Mouse (Mus musculus) embryo, embryonic 9.5 days (tissue): ENCODE measurements around the gene D16Ertd472e.
A peak's percentile ranks its signal among the peaks of the same experiment; 100 is the strongest.

Experiments
- DNase-seq: peaks from one replicate; pipeline ENCODE4 v3.0.0-alpha.2; 2017; ENCODE audit errors: extremely low spot score

D16Ertd472e gene

GRCm38 (mm10) chr16:78576478-78577084, at the start of gene D16Ertd472e:
D16Ertd472e (minus strand) TSS chr16:78576708.
- peak; percentile 91 for DNase-seq

GRCm38 (mm10) chr16:78622755-78623154, 46.2 kb upstream of the D16Ertd472e start:
- no peak for DNase-seq

DNA sequence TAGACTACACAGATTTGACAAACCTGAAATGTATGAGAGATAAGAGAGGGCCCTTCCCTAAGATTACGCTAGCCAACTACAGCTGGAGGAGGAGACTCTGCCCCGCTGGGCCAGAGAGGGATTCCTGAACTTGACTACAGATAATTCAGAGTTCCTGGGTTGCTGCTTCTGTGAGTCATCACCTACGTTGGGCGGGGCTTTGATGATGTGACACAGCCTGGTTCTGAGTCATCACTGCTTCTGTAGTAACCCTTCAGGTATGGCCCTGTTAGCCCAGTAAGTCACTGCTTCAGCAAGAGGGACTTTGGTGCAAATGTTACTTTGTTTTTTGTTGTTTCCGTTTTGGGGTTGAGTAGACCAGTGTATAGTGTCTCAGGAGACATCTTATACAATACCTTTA, 42.9 kb upstream of the D16Ertd472e start:
- no peak for DNase-seq

DNA sequence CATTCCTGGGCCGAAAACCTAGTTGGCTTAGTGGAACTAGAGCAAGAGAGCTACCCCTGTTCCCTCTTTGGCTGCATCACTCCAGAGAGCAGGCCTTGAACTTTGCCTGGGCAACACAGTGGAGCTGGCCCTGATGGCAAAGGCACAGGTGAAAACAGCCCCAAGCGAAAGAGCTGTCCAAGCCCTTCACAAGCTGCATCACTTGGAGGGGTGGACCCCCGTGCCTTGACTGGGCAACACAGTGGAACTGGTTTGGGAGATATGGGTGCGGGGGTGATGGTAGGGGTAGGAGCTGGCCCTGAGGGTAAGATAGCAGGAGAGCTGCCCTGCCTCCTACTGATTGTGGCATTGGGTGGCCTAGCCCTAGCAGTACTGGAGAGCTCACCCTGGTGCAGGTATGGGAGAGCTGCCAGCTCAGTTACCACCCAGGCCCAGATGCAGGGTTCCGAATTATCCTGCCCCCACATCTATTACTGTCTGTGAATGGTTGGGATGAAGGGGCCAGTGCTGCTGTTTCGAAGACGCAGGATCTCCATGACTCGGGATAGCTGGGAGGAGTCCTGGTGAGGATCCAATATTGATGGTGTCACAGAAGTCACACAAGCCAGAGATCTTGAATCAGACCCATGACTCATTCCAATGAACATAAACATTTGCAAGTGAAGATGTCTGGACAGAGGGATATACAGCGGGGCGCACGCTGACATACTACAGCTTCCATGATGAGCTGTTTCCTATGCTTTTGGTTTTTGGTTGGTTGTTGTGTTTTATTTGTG, 41.4 kb upstream of the D16Ertd472e start:
- DNase-seq, result no peak

DNA sequence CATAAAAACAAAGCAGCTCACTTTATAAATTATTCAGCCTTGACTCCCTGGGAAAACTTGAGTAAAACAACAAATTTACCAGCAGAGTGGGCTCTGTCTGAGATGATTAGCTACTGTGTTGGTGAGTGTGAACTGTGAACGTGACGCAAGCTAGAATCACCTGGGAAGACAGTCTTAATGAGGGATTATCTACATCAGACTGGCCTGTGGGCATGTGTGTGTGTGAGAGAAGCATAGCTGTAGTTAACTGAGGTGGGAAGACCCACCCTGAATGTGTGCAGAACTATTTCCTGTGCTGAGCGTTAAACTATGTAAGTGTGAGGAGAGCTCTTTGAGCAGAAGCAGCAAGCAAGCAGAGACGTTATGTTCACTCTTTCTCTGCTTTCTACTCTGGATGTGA, 29.7 kb upstream of the D16Ertd472e start:
- DNase-seq, result no peak

DNA sequence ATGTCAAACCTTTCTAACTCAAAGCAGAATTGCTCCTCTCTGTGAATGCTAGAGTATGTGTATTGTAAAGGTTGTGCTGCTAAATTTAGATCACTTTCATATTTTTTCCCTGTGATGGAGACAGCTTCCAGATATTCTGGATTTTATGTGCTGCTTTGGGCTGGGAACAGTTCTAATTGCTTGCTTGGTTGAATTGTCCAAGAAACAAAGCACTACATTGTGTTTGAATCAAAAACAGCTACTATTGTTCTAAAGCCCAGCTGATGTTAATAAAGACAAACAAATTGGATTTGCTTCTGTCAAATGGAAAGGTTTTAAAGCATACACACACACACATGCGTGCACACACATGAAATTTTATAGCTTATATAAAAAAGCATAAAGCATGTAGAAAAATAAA, 22.4 kb upstream of the D16Ertd472e start:
- no peak for DNase-seq

DNA sequence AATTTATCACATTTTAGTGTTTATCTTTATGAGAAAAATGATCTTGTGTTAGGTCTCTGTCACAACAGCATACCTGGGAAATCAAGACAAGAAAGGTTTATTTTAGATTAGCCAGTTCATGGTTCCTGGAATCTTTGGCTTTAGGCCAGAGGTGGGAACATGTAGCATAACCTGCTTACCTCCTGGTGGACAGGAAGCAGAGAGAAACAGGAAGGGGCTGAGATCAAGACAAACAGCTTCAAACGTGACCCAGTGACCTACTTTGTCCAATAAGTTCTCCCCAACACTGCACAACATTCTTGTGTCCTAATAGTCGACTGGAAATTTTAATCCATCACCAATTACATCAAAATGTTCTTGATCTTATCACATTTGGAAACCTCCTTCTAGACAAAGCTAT, 19.9 kb upstream of the D16Ertd472e start:
- no peak for DNase-seq

- DNase-seq, result no peak
Measured at GRCm38 (mm10) chr16:78595821-78596220, 19.3 kb upstream of the D16Ertd472e start.

- no peak for DNase-seq
Measured at GRCm38 (mm10) chr16:78594154-78594553, 17.6 kb upstream of the D16Ertd472e start.

DNA sequence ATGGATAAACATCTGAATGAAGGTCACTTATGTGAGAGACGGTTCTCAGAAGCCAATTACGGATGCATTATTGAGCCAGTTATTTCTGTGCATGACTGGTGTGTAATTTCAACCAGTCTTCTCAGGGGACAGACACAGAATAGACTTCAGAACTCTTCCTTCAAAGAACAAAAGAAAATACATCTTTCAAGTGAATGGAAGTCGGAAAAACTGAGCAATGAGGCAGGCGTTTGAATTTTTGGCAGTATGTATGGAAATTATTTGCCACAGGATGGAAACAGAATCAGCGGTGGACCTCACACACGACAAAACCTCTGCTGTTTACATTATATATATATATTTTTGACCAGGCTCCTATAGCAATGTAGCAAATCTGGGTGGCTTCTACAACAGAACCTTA, 14.6 kb upstream of the D16Ertd472e start:
- DNase-seq, result no peak

DNA sequence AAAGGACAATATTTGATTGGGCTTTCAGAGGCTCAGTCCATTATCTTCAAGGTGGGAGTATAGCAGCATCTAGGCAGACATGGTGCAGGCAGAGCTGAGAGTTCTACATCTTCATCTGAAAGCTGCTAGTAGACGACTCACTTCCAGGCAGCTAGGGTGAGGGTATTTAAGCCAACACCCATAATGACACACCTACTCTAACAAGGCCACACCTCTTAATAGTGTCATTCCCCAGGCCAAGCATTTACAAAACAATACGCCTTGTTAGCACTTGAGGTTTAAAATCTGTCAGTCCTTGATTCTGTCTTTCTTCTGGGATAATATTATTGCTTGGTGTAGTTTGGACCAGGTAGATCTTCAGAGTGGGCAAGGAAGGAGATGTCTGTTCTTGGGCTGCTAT, 12.3 kb upstream of the D16Ertd472e start:
- no peak for DNase-seq

DNA sequence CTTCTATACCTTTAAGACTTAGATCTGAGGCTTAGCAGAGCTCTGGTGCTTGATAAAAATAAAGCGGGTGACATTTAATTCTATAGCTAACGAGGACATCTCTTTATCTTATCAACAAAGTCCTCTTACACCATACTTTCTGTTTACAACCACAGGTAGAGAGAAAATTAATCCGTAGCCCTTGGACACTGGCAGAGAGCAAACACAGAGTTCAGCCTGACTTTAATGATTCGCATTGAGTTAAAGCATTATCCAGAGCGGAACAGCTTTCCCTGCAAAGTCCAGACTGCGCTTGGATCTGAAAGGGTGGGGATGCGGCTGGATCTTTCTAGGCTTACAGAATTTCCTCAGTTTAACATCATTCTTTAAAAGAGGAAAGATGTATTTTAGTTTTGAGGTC, 10.1 kb upstream of the D16Ertd472e start:
- DNase-seq, result no peak

- DNase-seq, result no peak
Measured at GRCm38 (mm10) chr16:78585664-78586397, 9.3 kb upstream of the D16Ertd472e start.

DNA sequence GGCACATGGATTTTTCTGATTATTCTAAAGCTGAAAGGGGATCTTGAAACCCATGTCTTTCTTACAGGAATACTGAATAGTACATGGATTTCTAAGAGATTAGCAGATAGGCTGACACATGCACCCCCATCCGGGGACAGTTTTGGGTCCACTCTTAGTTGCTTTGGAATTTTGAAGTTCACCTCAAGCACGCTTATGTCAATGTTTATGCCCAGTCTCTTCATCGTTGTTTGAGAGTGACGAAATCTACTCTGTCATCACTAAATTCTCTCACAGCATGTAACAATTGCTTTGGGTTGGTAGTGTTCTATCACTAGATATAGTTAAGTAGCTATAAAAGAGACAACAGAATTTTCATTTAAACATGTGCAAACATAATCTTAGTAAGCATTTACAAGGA, 8.7 kb upstream of the D16Ertd472e start:
- DNase-seq, result no peak

GRCm38 (mm10) chr16:78583968-78584367, 7.5 kb upstream of the D16Ertd472e start:
- no peak for DNase-seq

DNA sequence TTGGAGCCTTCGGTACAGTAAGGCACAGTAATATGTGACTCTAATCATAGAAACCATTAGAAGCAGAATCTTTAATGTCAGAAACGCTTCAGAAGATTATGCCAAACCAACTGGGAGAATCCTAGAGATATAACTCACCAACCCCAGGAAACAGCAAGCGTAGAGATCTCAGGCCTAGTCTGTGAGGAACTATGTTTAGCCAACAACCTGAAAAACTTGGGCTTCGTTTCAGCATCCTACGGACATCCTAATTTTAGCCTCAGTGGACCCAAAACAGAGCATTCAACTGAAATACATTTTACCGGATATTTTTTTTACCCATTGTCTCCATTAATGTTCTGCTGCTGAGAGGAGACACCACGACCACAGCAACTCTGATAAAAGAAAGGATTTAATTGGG, 3.9 kb upstream of the D16Ertd472e start:
- DNase-seq, result no peak

DNA sequence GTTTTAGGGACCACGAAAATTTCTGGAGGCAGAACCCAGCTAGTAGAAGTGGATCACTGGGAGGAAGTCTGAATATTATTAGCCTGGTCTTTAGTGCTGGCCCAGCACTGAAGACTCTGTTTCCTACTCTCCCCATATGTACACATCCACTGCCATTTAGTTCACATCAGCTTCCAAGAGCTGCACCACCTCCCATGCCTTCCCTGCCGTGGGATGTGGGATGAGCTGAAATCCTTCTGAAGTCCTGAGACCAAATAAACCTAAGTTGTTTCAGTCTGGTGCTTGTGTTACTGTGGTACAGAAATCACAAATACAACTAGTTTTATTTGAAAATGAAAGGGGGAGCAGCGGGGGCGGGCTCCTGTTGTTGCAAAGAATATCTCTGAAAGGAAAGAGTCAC, 2.9 kb upstream of the D16Ertd472e start:
- DNase-seq, result no peak

DNA sequence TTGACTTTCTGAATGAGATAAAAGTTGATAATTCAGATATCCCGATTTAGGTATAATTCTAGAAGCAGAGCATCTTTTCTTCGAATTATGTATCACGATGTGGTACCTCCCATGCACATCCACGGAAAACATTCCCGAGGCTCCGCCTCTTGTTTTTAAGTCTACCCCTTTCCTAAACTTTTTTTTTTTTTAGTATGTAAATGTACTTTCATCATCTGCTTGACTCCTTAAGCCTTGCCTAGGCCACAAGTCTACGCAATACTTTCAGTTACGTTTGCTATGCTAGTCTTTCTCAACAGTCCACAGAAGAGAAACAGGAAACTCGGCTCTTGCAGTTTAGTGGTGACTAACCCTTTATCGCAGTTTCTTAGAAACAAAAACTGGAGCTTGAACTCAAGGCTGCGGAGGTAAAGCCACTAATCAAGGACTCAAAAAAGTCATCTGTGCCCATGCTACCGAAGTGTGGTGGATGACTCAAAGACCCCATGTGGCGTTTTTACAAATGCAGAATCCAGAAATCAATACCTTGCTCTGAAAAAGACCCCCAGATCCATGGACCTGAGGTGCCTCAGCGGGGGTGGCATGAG, 670 bp upstream of the D16Ertd472e start:
- peak; percentile 29 for DNase-seq

GRCm38 (mm10) chr16:78575852-78576477, 543 bp downstream of the D16Ertd472e start:
- DNase-seq, result no peak

GRCm38 (mm10) chr16:78575190-78575851, 1.2 kb downstream of the D16Ertd472e start:
- DNase-seq, result no peak

DNA sequence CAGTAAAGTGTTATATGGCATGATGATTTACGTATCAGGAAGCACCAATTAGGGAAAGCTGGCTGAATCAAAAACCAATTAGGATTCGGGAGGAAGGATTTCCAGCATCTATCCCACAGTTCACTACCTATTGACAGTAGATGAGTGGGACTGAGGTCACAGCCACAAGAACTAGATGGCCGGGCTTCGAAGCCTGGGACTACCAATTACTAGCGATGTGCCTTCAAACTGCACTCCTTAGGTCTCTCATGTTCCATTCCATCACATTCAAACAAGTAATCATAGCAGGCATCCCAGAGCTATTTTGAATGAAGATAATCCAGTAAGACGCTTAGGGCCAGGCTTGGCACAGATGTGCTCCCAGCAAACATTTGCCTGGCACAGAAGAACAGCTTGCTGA, 2.3 kb downstream of the D16Ertd472e start:
- DNase-seq, result no peak
